Mouse (Mus musculus) mouse trophoblast stem cell (cell line): ENCODE results near the gene Etl4.

ENCODE experiments used
- in situ Hi-C, 2 experiments: fragments of 300-500 bp; cut with MseI, MboI; formaldehyde crosslinking; loops; 2 replicates in 1 of 2; 3 replicates in 1 of 2; pipeline ENCODE4 v1.15.1; 2025

Etl4 gene

GRCm38 (mm10) chr2:19909171-19909899, at the start of gene Etl4:
Gene Etl4, plus strand, starts transcription at chr2:19909780.
- in situ Hi-C loops: loop anchor here in 1 of 2 experiments (25.0 kb wide), 1 partner anchor 397 kb away; no protein-coding TSS in a partner anchor

GRCm38 (mm10) chr2:19869167-19869566, 40.4 kb upstream of the Etl4 start:
- in situ Hi-C loops: no loop called here

- in situ Hi-C loops: no loop called here
Measured at GRCm38 (mm10) chr2:19871881-19872280, 37.7 kb upstream of the Etl4 start.

- in situ Hi-C loops: no loop called here
Measured at GRCm38 (mm10) chr2:19890875-19891274, 18.7 kb upstream of the Etl4 start.

- in situ Hi-C loops: loop anchor here in 1 of 2 experiments (25.0 kb wide), 1 partner anchor 398 kb away; no protein-coding TSS in a partner anchor
Measured at GRCm38 (mm10) chr2:19909900-19910780, 560 bp downstream of the Etl4 start.

GRCm38 (mm10) chr2:19910781-19911175, 1.2 kb downstream of the Etl4 start:
- in situ Hi-C loops: loop anchor here in 1 of 2 experiments (25.0 kb wide), 1 partner anchor 398 kb away; no protein-coding TSS in a partner anchor

GRCm38 (mm10) chr2:19919190-19919589, 9.6 kb downstream of the Etl4 start:
- in situ Hi-C loops: loop anchor here in 1 of 2 experiments (25.0 kb wide), 1 partner anchor 407 kb away; no protein-coding TSS in a partner anchor

- in situ Hi-C loops: no loop called here
Measured at GRCm38 (mm10) chr2:19930009-19930408, 20.4 kb downstream of the Etl4 start.

GRCm38 (mm10) chr2:19933836-19934235, 24.3 kb downstream of the Etl4 start:
- in situ Hi-C loops: no loop called here

- in situ Hi-C loops: no loop called here
Measured at GRCm38 (mm10) chr2:19945205-19945604, 35.6 kb downstream of the Etl4 start.

GRCm38 (mm10) chr2:19953028-19953427, 43.4 kb downstream of the Etl4 start:
- in situ Hi-C loops: no loop called here

GRCm38 (mm10) chr2:19966445-19966844, 56.9 kb downstream of the Etl4 start:
- in situ Hi-C loops: no loop called here

GRCm38 (mm10) chr2:20037671-20038070, 128.1 kb downstream of the Etl4 start:
- in situ Hi-C loops: no loop called here

- in situ Hi-C loops: no loop called here
Measured at GRCm38 (mm10) chr2:20072377-20072776, 162.8 kb downstream of the Etl4 start.

- in situ Hi-C loops: no loop called here
Measured at GRCm38 (mm10) chr2:20076118-20076796, 166.7 kb downstream of the Etl4 start.

GRCm38 (mm10) chr2:20084781-20085180, 175.2 kb downstream of the Etl4 start:
- in situ Hi-C loops: no loop called here

- in situ Hi-C loops: no loop called here
Measured at GRCm38 (mm10) chr2:20105456-20105855, 195.9 kb downstream of the Etl4 start.

- in situ Hi-C loops: no loop called here
Measured at GRCm38 (mm10) chr2:20111703-20112102, 202.1 kb downstream of the Etl4 start.

- in situ Hi-C loops: no loop called here
Measured at GRCm38 (mm10) chr2:20125914-20126313, 216.3 kb downstream of the Etl4 start.

- in situ Hi-C loops: no loop called here
Measured at GRCm38 (mm10) chr2:20131792-20132191, 222.2 kb downstream of the Etl4 start.

- in situ Hi-C loops: no loop called here
Measured at GRCm38 (mm10) chr2:20138426-20138825, 228.8 kb downstream of the Etl4 start.

- in situ Hi-C loops: no loop called here
Measured at GRCm38 (mm10) chr2:20145368-20145767, 235.8 kb downstream of the Etl4 start.
